Mouse (Mus musculus) embryo, embryonic 11.5 days (tissue): ENCODE results near the gene F8.

Experiments used
- DNase-seq: peaks from one replicate; pipeline ENCODE4 v3.0.0-alpha.2; 2012; ENCODE audit warnings: low read depth, low spot score

Gene F8

DNA sequence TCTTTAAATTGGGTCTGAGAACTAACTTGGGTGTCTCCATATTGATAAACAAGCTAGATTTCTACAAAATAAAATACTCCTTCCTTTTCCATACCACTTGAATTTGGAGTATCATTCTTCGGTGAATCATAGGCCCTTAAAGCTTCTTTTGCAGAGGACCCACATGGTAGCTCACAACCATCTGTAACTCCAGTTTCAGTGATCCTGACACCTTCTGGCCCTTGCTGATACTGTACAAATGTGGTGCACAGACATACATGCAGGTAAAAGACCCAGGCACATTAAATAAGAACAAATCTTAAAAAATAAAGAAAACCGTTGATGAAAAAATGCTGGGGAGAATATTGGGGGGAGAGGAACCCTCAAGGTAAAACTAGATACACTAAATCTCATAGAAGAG is 244.2 kb downstream of the F8 start:
- DNase-seq = no peak

DNA sequence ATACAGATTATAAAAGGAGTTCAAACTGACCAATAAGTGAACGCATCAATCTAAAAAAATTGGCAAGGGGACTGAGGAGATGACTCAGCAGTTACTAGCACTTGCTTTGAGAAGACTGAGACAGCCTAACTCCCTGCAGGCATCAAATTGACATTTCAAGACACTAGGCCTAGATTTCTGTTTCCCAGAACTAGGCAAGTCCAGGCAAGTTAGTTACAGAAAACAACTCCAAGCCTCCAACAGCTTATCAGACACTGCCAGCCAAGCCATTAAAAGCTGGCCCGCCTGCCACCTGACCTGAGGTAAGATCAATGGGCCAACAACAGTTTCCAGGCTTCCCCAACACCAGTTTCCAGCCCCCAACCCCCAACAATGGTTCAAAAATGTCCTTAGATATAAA is 244.7 kb downstream of the F8 start:
- no peak for DNase-seq

DNA sequence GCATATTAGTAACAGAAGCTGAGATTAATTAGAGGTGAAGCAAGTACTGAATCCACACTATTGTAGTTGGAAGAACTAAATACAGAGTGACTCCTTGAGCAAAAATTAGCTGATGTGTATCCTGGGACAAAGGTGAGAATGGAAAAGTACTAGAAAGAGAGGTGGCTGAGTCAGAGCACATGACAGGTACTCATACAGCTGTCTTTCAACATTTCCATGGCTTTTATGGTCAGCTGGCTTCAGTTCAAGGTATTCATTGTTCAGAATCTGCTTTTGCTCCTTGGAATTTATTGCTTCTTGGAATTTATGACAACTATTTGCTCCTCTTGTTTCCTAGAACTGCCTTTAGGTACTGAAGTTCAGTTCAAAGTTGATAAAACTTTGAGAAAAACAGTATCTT is 245.5 kb downstream of the F8 start:
- DNase-seq = no peak

DNA sequence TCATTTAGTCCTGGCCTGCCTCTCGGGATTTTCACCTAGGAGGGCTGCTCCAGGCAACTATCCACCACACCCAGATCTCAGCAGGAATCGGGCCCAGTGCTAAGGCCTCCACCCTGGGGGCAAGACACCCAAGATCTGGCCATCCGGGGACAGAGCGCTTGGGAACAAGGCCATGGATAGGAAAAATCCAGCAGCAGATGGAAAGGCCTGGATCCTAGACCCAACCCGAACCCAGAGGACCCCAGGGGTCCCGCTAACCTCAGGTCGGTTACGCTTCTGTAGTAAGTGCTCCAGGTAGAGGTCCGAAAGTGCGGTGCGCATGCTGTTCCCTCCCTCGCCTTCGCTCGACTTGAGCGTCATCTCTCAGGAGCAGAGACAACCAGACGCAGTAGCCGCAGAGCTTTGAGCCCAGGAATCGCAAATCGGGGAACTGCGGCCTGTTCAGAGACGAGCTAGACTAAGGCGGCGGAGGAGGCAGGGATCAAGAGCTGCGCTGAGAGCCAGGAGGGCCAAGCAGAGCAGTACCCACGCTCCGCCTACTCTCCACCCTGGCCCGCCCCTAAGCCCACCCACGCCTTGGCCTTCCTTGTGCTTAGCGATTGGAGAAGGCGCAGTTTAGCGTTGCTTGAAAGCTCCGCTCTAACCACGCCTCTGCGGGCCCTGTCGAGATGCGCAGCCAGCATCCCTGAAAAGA is 251.8 kb downstream of the F8 start, which contains the start of gene Mpp1:
Mpp1 (minus strand) TSS at position 550 of the 694 bp plus-strand sequence.
- DNase-seq = peak; percentile 63

DNA sequence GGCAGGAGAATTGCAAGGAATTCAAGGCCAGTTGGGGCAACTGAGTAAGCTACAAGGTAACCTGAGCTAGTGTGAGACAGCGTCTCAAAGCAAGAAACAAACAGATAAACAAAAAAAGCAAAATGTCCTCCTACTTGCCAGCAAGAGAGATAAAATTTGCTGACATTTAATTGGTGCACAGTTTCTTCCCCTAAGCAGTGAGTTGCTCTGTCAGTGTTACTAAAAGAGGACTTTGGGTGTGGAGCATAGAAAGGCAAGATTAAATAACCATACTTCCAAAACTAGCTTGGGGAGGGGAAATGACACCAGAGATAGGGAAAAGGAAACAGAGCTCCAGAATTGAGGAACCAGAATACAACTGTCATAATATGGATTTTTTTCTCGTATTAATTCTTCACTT is 252.9 kb downstream of the F8 start:
- no peak for DNase-seq

DNA sequence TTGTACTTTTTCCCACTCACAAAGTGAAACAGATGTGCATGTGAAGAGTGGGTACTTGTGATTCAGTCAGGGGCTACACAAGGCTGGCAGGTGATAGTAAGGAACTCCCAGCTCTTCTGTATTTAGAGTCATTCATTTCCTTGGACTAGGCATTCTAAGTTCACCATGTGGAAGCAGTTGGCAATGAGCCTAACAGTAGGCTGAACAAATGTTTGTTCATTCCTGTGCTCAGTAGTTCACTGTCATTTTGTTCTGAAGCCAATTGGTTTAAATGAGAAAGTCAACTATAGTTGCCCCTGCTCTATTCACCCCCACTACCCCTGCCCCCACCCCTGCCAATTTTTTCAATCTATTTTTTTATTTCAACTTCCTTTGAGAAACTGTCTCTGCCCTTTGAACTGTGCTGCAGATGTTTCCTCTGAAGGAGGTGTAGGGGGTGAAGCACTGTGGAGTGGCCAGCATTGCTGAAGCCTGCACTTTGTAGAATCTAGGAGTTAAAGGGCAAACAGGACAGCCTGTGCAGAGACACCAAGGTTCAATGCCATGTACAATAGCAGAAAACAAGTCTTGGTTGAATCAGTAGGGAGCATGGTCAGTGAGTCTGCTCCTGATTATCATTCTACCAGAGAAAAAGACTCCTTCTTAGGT is 254.0 kb downstream of the F8 start:
- DNase-seq = no peak

DNA sequence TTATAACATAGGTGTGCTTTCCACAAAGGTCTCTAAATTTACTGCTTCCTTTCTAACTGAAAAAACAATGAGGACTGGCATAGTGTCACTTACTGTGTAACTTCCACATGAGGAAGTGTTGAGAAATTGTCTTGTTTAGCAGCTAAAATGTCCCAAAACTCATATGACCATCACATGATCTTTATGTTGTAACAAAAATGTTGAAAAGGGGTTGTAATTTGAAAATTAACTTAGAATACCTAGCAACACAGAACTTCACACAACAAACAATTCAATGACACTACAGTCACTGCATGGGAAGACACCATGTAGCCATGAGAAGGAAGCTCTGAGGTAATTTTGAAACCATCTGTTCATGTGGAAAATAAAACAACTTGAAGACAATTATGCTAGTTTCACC is 255.5 kb downstream of the F8 start:
- no peak for DNase-seq

DNA sequence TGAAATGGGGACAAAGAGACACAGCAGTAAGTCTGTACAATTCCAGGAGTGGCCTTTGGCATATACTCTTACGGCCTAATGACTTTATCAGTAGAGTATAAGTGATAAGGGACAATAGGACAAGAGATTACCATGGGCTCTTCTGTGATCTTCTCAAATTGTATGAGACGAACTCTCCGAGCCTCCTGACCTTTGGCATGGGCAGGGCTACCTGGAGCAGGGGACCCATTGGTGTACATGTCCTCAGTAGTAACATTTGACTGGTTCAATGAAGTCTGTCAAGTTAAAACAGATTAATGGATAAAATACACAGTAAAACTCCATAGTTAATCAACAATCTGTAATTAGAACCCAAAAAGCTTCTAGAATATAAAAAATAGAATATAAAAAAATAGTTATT is 256.8 kb downstream of the F8 start:
- no peak for DNase-seq
